Mouse (Mus musculus): ENCODE results near the gene Xxylt1.

GRCm38 (mm10) chr16:30983699-30984098, 97.5 kb downstream of the Xxylt1 start:
- TF ChIP-seq RCOR1 (conservative IDR thresholded peaks at IDR 0.05; ENCODE audit: low read depth, low read length) (no peak), MAX (IDR thresholded peaks at IDR 0.05; ENCODE audit: low read length) (no peak), CTCF (conservative IDR thresholded peaks at IDR 0.05 in 1 of 2, IDR thresholded peaks at IDR 0.05 in 1 of 2; ENCODE audit: low read depth in 2 of 2, low read length in 2 of 2) (no peak), NELFE (IDR thresholded peaks at IDR 0.05; ENCODE audit: low read depth, low read length) (no peak), EP300 (IDR thresholded peaks at IDR 0.05; ENCODE audit: low read length) (no peak), POLR2A (IDR thresholded peaks at IDR 0.05; ENCODE audit: low read depth, low read length) (no peak), TCF12 (IDR thresholded peaks at IDR 0.05; ENCODE audit: low read depth, low read length) (no peak)
